Mouse (Mus musculus) thymus, postnatal 14 days (tissue): ENCODE results near the gene Rho.
A peak's percentile ranks its signal among the peaks of the same experiment; 100 is the strongest.

ENCODE experiments used
- DNase-seq: peaks from one replicate; pipeline ENCODE4 v3.0.0; 2021

Rho gene

GRCm38 (mm10) chr6:115931639-115932038, at the start of gene Rho:
Gene Rho (plus strand): TSS chr6:115931748.
- DNase-seq, result no peak

DNA sequence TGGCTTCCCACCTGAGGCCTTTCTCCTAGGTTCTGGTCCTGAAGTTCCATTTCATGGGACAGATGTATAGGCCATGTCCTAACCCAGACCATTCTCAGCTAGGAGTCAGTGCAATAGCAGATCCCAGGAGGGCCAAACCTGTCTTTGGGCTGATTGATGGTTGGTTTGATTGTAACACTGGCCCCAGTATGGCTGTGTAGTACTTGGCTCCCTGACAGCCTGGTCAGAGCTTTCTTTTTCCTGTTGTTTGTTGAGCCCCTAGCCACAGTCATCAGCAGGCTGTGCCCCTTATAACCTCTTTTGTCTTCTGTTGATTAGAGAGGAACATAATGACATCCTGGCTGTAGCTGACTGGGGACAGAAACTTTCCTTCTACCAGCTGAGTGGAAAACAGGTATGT, 47.5 kb upstream of the Rho start:
- DNase-seq, result no peak

- DNase-seq, result peak; percentile 66
These were observed 44.7 kb upstream of the Rho start for GRCm38 (mm10) chr6:115886894-115887293.

DNA sequence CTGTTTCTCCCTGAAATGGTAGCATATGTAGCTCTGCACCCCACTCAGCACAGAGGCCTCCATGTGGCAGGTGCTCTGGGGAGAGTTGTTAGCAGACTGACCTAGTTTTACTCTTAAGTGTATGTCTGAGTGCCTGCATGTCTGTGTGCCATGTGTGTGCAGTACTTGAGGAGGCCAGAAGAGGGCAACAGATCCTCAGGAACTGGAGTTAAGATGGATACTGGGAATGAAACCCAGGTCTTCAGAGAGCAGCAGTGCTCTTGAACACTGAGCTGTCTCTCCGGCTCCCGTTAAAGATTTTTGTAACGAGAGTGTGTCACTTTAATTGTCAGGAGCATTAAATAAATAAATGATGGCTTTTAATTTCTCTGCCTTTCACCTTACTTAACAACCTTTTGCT, 43.3 kb upstream of the Rho start:
- peak; percentile 56 for DNase-seq

DNA sequence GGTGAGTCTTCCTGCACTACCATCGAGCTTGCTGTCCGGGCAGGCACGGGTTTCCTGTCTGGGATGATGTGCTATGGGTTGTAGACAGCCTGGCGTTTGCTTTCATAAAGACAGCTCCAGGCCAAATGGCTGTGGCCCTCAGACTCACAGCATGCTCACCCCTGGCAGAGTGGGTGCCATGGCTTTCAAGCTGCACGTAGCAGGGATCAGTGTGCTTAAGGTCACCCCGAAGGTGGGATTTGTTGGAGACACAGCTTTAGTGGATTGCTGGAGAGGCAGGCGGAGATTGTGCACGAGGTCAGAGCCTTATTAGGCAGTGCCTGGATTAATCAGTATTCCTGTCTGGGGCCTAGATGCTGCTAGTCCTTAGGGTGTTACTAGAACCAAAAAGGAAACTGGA, 40.9 kb upstream of the Rho start:
- DNase-seq, result no peak

GRCm38 (mm10) chr6:115891061-115891460, 40.5 kb upstream of the Rho start:
- no peak for DNase-seq

GRCm38 (mm10) chr6:115891497-115892061, 40.0 kb upstream of the Rho start:
- DNase-seq, result no peak

DNA sequence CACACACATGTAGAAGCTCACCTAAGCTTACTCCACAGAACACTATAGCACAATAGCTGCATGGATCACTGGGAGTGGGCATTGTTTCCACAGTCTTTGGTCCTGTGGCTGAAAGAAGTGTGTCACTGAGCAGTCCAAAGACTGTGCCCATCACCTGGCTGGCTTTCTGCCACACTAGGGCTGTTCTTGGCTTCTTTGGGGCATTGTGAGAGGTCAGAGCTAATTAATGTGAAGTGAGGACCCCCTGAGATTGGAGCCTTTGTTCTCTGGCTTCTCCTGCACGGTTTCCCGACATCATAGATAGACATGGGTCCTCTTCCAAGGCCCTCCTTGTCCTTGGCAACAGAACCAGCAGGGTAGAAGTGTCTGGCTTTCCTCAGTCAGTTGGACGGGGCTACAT, 39.2 kb upstream of the Rho start:
- DNase-seq, result no peak

DNA sequence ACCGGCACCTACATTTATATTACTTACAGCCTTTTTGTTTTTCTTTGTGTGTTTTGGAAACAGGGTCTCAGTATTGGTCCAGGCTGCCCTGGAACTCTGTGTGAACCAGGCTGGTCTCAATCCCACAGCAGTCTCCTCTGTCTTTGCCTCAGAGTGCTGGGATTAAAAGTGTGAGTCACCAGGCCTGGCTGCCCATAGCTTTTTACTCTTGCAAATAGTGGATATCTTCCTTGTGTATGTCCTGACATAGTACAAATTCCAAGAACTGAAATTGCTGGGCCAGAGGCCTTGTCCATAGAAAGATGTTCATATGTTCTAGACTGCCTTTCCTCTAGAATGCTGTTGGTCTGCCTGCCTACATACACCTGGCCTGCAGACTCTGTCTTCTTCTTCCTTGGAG, 35.2 kb upstream of the Rho start:
- DNase-seq, result no peak

GRCm38 (mm10) chr6:115897117-115897516, 34.4 kb upstream of the Rho start:
- no peak for DNase-seq

DNA sequence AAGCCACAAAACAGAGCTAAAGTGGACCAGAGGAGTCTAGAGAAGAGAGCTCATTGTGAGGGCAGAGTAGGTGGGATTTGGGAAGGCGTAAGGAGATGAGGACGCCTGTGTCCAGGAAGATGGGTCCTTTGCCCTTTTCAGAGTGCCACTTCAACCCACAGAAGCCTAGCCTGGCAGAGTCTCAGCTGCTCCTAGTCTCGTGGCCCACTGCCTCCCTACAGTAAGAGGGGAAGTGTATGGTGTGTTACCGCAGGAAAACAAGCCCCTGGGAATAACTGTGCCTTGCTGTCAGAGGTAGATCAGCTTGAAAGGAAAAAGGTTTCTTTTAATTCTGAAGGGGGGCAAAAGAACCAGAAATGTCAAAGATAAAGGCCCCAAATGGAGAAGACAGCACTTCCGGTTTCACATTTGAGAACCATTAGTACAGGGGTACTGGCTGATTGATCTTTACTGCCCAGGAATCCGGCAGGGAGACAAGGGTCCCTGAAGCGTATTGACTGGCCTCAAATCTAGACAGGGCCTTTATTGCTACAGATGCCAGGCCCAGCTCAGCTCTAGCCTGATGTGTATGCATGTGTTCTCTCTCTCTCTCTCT, 33.5 kb upstream of the Rho start:
- DNase-seq, result no peak

- peak; percentile 76 for DNase-seq
These were observed 30.5 kb upstream of the Rho start for GRCm38 (mm10) chr6:115901062-115901461.

DNA sequence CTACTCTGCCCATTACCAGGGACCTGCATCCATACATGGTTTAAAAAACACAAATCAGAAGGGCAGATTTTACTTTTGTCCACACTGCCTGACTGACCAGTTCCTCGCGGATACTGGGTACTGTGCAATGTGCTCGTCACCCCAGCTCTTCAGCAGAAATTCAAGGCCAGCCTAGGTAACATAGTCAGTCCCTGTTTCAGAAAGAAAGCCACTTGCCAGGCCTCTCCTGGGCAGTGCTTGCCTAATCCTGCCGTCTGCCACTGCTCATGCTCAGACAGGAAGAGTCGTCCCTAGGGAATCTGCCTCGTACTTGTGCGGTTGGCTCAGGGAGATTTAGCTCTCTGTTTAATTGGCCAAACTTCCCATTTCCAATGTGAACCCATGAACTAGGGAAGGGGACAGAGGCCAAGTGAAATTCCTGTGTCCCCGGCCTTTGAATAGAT, 30.0 kb upstream of the Rho start:
- DNase-seq, result no peak

GRCm38 (mm10) chr6:115902545-115902944, 29.0 kb upstream of the Rho start:
- DNase-seq, result no peak

DNA sequence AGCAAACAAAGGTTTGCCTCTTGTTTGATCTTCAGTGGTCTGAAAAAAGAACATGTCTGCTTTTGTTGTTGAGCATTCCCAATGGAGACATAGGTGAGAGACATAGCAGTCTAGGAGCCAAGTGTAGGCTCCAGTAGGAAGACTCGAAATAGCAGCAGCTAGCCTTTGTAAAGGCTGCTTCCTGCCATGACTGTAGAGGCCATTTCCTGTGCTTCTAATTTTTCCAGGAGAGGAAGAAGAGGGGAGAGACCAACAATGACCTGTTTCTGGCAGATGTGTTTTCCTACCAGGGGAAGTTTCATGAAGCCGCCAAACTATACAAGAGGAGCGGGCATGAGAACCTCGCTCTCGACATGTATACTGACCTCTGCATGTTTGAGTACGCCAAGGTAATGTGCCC, 26.0 kb upstream of the Rho start:
- DNase-seq, result no peak

- DNase-seq, result no peak
These were observed 25.1 kb upstream of the Rho start for GRCm38 (mm10) chr6:115906455-115906854.

DNA sequence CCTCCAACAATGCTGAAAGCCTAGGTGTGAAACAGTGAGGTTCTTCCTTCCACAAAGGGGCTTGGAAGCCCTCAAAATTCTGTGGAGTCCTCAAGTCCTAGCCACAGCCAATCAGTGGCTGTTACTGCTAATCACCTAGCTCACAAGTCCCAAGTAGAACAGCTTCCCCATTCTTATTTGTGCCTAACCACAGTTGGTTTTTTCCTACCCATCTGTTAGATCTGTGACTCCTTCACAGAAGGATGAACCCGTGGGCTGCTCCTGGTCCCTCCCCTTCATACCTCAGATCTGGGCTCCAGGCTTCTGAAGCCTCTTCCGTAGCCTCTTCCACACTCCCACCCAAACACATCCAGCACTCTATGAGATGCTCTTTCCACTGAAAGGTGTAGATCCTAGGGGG, 24.7 kb upstream of the Rho start:
- no peak for DNase-seq

GRCm38 (mm10) chr6:115908421-115908982, 23.0 kb upstream of the Rho start:
- no peak for DNase-seq

DNA sequence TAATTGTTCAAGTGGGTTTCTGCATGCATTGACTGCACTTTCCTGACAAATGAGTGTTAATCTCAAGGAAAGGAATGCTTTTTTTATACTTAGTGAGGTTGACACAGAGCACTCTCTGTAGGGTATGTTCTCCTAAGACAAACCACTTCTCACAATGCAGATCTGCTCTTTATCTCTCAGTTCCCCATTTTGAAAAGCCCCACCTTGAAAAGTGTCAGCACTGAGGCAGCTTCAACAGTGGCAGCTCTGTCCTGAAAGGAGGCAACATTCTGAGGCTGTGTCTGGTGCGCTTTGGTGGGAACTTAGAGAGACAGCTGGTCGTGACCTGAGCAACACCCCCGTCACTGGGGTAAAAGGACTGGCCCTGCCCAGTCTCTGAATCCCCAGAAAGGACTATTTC, 22.5 kb upstream of the Rho start:
- no peak for DNase-seq

DNA sequence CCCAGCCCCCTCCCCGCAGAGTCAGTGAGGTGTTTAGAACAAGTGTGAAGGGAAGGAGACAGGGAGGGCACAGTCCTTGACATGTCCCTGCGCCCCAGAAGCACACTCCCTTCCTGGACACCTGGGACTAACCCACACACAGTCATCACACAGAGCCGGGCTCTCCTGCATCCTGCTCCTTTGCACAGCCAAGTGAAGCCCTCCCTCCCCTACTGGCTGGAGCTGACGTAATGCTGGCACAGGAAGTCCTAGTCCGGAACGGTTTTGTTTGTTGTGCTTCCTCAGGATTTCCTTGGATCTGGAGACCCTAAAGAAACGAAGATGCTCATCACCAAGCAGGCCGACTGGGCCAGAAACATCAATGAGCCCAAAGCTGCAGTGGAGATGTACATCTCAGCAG, 21.6 kb upstream of the Rho start:
- peak; percentile 52 for DNase-seq

DNA sequence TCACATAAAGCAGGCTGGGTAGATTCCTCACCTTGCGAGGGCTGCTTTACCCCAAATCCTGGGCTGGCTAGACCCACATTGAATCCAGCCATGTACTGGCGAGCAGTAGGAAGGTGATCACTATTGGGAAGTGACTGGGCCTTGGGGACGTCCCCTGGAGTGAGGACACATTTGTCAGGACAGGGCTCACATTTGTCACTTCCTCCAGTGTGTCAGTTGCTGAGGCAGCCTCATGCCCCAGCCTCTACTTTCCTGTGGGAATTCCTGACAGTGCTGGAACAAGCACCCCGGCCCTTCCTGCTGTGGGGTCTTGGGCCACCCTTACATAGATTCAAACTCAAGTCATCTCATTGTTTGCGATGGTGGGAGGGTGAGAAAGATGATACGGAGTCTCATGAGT, 19.8 kb upstream of the Rho start:
- DNase-seq, result no peak

DNA sequence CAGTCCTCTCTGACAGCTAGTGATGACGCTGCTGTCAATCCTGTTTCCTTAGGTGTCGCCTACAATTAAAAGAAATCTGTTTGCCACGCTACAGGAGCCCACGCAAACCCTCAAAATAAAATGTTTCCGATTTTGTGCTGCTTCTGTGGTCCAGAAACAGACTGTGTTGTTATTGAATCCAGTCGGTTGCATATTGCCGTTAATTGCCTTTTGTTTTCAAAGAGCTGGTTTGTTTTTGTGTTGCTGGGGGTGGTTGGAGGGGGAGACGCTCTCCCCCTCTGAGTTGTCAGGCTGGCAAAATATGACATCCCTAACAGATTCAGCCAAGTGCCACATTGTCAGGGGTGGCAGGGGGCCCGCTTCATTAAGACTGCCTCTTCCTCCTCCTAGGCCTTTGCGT, 18.1 kb upstream of the Rho start:
- DNase-seq, result no peak

DNA sequence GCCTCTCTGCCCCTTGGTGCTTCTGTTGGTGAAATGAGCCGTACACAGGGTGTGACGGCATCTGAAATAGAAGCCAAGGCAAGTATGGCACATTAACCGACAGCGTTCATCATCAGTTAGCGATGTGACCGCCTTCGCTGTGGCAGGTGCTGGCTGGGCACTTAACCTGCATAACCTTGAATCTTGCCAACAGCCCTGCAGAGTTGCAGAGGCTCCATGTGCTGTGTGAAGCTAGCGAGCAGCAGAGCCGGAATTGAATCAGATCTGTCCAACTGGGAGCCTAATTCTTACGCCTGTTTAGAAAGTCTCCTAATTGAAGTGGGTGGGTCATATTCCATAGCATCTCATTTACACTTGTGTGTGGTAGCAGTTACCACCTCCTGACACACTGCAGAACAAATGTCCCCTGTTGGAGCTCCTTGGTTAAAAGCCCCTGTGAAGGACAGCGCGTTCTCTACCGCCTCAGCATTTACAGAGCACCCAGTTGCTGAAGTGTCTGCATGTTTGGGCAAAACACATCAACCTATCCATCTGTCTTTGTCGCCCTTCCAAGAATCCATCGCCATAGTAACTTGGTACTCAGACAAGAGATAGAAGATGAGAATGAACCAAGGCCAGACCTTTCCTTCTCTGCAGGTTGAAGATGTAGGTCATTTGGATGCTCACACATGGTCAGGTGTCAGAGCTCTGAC, 16.9 kb upstream of the Rho start:
- DNase-seq, result no peak
